Mouse (Mus musculus): ENCODE measurements around the gene Gm2035.
"Not testable (repeated sequence)": the region's sequence is repeated elsewhere in the genome, so short reads cannot be mapped to it uniquely, and the experiment has no call there.

Gm2035 gene

DNA sequence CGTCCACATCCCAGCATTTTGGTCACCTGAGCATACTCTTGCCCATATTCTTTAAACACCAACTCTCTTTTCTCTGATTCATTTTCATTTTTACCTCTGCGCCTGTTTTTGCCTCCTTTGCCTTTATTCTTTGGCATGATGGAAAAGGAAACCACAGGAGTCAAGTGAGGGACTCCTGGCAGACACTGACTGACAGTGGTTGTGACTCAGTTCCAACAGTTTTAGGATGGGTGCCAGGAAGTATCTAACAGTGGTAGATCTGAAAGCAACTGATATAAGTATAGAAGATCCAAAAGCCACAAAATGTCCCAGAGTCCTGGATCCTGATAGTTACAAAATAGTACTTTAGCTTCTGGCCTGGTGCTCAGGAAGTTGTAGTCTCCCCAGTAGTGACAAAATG lies at the start of gene Gm2035:
Gene Gm2035 (minus strand): TSS at position 137 of the 400 bp plus-strand sequence.
- not testable (repeated sequence) for DNase-seq (ENCODE audit: low spot score in 2 of 2)

DNA sequence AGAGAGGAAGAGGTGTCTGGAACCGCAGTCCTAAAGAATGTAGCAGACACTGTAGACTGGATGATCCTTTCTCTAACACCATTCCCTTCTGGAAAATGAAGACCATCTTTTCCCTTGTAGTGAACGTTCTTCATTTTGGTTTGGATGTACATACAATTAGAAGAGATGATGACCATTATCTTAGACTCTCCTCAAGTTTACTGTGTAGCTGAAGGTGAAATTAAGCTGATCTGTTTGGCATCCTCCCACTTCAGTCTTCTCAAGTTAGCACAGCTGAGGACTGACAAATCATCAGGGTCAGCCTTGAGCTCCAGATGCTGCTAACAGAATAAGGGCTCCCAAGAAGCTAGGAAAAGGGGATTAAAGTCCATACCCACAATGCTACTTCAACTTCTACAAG lies 34.1 kb upstream of the Gm2035 start, which contains the start of gene Gm2042:
Gene Gm2042 (plus strand): TSS at position 301 of the 400 bp plus-strand sequence.
- not testable (repeated sequence) for DNase-seq (ENCODE audit: low spot score in 2 of 2)

DNA sequence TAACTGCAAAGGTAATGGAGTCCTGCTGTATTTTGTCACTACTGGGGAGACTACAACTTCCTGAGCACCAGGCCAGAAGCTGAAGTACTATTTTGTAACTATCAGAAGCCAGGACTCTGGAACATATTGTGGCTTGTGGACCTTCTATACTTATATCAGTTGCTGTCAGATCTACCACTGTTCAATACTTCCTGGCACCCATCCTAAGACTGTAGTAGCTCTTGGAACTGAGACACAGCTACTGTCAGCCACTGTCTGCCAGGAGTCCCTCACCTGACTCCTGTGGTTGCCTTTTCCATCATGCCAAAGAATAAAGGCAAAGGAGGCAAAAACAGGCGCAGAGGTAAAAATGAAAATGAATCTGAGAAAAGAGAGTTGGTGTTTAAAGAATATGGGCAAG lies 24.6 kb downstream of the Gm2035 start, which contains the start of gene Gm2022:
Gene Gm2022 (plus strand): TSS at position 301 of the 400 bp plus-strand sequence.
- DNase-seq (ENCODE audit: low spot score in 2 of 2), result not testable (repeated sequence)

DNA sequence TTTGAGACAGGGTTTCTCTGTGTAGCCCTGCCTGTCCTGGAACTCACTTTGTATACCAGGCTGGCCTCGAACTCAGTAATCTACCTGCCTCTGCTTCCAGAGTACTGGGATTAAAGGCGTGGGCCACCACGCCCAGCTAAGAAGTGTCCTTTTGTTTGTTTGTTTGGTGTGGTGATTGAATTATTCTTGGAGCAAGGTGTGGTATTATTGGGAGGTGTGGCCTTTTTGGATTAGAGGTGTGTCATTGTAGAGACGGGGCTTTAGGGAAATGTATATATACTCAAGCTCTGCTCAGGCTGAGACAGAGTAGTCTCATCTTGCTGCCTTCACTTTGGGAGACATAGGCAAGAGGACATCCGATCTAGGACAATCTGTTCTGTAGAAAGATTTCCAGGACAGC lies 45.9 kb downstream of the Gm2035 start, which contains the start of gene Gm2016:
Gene Gm2016 (plus strand): TSS at position 301 of the 400 bp plus-strand sequence.
- not testable (repeated sequence) for DNase-seq (ENCODE audit: low spot score in 2 of 2)
